Mouse (Mus musculus) heart, adult 8-10 months (tissue): ENCODE data around the gene Strn. TPM values are rescaled to one million over a fixed set of nuclear protein-coding genes. Genes with fewer than 3 reads are reported as not detected.

Experiments
- DNase-seq: peaks from one replicate; pipeline ENCODE4 v3.0.0; 2022; ENCODE audit warnings: low spot score
- total RNA-seq, 4 experiments: library from RNA; stranded (reverse); gene quantifications; 2 replicates each; pipeline ENCODE4 v1.2.4; 2022

Strn gene
- total RNA-seq, 4 experiments from 2014 or later: 20.0 to 25.9 (median 24.3) TPM

DNA sequence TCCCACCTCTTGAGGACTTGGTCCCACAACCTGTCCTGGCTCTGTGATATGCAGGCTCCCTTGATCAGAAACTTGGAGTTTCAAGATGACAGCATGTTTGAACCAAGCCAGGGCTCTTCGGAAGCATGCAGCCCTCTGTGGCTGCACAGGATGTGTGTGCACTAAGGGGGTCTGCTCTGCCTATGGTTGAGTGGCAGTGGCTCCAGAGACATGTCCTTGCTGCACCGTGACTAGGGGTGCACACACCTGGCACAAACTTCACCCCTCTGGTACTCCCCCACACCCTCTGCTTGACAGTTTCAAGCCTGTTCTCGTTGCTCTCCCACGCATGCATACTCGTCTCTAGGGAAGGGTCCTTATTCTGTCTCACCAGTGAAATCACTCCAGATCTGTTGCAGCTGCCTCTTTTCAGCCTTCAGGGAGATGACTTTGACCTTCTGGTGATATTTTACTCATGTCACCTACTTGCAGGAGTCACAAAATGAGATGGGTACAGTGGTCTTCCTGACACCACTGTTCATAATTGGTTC lies 118.8 kb downstream of the Strn start:
- no peak for DNase-seq

DNA sequence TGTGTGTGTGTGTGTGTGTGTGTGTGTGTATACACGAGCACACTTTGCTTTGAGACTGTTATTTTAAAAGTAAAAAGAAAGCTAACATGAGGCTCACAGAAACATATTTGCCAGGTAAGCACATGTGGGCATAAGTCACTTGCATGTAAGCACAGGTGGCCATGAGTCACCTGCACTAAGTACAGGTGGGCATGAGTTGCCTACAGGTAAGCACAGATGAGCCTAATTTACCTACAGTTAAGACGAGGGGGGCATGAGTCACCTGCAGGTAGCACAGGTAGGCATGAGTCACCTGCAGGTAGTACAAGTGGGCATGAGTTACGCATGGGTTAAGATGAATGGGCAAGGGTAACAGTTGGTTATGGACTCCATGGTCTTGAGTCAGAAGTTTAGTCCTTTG lies 121.9 kb downstream of the Strn start:
- DNase-seq: no peak

DNA sequence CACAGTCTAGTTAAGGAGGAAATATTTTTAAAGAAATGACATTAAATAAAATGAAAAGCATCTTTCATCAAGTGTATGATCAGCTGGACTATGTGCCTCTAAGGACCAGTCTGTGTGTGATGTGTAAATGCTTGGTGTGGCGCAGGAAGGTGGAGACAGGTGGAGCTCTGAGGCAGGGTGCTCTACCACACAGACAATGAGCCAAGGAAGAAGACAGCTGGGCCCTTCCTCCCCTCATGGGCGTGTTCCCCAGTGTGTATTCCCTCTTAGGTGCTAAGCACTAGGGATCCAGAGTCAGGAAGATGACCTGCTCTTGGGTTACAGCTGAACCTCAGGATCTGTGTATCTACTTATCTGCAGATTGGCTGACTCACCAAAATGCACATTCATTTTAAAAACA lies 122.5 kb downstream of the Strn start:
- no peak for DNase-seq

DNA sequence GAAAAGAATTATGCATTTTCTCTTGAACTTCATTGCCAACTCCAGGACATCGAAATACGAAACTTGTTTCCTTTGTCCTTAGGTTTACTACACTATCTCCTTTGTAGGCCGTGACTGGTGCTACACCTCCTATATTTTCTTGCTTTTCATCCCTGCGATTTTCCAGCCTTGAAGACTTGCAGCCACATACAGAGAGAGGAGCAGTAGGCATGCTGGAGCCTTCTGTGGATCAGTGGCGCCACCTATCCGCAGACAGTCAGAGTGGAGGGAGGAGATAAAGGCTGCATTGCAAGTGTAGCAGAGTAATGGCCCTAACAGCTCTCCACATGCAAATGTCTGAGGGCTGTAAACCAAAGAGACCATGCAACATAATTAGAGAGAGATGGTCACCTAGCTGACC lies 125.9 kb downstream of the Strn start:
- DNase-seq: no peak

DNA sequence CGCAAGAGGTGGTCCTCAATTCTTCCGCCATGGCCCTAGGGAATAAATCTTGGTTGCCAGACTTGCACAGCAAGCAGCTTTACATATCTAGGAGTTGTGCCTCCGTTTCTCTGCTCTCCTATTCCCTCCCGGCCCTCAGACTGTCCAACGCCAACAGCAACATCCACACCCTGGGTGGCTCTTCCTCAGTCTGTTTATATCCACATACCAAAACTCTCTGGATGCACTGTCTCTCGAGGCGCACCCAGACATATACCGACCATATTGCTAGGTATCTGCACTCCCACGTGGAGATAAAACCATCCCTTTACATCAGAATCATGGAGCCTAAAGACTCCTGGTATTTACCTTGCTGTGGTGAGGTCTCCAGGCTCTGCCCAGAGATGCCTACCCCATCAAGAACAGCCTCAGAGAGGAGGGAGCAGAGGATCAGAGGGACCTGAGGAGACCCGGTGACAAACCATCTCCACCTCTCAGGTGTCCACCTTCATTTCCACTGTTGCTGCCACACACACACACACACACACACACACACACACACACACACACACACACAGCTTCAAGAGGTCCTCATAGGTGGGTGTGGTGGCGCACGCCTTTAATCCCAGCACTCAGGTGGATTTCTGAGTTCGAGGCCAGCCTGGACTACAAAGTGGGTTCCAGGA lies 127.7 kb downstream of the Strn start:
- no peak for DNase-seq

DNA sequence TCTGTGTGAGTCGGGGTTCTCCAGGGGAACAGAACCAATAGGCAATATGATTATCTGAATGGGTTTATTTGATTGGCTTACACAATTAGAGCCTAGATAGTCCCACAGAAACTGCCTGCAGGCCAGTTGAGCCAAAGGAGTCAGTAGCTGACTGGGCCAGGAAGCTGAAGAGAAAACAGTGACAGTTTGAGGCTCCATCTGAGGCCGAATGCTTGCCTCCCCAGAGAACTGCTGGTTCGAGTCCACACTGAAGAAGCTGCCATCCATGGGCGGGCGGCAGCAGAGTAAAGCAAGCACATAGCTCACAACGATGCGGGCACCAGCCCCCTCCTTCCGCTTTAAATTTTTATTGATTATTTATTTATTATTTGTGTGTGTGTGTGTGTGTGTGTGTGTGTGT lies 128.3 kb downstream of the Strn start:
- no peak for DNase-seq

DNA sequence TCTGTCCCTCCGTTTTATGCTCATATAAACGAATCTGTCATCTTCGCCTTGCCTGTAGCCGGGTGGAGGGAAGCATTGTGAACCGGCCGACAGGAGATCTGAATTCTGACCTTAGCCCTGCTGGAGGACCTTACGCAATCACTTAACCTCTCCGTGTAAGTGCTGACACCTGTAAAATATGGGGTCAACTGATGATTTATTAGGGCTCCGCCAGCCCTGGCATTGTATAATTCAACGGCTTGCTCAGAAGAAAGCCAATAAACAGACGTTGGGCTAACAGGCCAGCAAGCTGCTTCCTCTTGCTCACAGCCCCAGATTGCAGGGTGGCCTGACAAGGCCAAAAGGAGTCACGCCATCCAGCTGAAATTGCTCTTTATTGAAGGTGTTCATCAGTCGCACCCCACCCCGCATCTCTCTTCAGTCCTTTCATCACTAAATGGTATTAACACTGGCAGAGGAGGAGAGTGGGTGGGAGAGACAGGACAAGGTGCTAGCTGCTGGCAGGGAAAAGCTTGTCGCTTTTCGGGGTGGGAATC lies 128.8 kb downstream of the Strn start:
- DNase-seq: no peak

DNA sequence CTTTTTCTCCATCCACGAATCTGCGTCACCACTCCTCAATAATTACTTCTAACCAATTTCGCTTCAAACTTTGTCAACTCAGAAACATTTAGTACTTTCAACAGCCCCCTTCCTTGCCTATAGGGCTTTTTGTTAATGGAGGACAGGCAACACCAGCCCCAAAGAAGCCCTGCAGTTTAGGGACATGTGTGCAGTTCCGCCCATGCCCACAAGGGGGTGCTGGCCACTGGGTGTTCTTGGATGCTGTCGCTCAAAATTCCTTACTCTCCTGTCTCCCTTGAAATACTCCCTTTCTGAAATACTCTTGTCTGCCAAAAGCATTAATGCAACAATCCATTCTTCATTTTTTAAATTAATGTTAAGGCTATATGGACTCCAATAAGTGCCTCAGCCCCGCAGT lies 132.6 kb downstream of the Strn start:
- DNase-seq: peak; percentile 25

DNA sequence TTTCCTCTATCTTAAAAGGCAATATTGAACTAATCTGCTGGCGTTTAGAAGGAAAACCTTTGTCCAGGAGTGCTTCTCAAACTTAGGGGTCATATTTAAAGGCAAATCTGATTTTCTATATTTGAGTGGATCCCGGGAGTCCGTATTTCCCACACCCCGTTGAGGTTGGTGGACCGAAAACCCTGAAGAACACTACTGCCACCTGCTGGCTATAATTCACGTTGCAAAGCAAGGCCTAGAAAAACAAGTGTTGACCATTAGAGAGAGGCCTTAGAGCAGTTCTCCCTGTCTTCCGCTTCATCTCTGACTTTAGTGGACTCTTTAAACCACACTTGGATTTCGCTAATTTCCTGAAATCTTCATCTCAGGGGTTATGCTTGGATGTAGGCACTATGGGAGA lies 133.1 kb downstream of the Strn start:
- peak; percentile 84 for DNase-seq

DNA sequence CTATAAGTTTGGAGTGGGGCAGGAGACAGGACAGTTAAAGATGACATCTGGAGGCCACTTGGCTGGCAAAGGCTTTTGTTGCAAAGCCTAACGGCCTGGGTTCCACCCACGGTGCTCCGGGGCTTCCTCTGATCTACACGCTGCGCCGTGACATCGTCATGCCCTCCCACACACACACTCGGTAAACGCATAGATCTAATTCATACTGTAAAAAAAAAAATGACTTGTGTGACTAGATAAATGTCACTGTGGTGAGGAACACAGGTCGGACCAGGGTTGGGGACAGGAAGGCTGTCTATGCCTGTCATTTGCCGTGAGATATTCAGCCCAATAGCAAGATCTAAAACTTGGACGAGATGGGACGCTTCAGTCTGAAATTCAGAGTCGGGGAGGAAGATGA lies 134.7 kb downstream of the Strn start:
- DNase-seq: no peak

DNA sequence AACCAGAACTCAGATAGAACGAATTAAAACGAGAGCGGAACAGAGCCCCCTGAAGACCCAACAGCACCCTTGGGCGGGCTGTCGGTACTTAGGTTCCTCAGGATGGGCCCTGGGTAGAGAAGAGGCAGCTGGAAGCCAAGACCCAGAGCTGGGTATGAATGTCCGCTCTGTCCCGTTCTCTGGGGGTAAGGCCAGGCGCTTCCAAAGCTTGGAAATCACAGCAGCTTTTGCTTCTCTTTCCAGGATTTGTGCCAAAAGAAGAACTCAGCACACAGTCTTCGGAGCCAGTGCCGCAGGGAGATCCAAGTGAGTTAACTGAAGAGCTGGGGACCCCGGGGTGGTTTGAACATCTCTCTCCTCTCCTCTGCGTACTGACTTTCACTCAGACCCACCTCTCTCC lies 135.4 kb downstream of the Strn start:
- DNase-seq: no peak

DNA sequence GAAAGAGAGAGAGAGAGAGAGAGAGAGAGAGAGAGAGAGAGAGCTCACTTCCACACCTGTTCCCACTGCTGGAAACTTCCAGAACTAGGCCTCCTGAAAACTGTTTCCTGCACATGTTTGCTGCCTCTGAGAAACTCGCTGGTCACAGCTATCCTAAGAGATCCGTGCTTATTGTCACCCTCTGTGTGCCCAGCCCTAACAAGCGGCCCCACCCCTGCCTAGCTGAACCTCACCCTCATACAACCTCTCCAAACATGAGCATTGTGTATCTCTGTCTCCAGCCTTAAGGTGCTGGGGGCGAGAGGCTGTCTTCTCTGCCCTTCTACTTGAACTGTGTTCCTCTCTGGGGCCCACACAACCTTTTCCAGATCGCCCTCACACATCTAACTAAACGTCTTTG lies 136.0 kb downstream of the Strn start:
- no peak for DNase-seq

Other genes starting within 250 kb of the Strn start
- gene Vit, start 229.1 kb downstream of the Strn start, total RNA-seq: 1 to 10 TPM in 3 of 4 experiments, under 1 TPM in 1; 0.98 to 2.1 (median 1.6) TPM
- gene Heatr5b, start 98.2 kb upstream of the Strn start, total RNA-seq: 10 to 100 TPM; 40.3 to 48.0 (median 44.7) TPM
- 10 to 100 TPM; 23.0 to 35.3 (median 27.9) TPM for gene Gpatch11, start 98.4 kb upstream of the Strn start, total RNA-seq
- gene Eif2ak2, start 145.4 kb upstream of the Strn start, total RNA-seq: 1 to 10 TPM; 7.9 to 9.5 (median 8.2) TPM
- gene Sult6b1, start 169.8 kb upstream of the Strn start, total RNA-seq: not detected
- 10 to 100 TPM; 64.4 to 75.7 (median 70.8) TPM for gene Cebpzos, start 179.3 kb upstream of the Strn start, total RNA-seq
- gene Cebpz, start 199.9 kb upstream of the Strn start, total RNA-seq: 10 to 100 TPM; 18.3 to 21.0 (median 19.3) TPM
- 10 to 100 TPM; 44.3 to 57.3 (median 50.7) TPM for gene Ndufaf7, start 199.9 kb upstream of the Strn start, total RNA-seq